Mouse (Mus musculus): ENCODE measurements around the gene Lrrc75b.

DNA sequence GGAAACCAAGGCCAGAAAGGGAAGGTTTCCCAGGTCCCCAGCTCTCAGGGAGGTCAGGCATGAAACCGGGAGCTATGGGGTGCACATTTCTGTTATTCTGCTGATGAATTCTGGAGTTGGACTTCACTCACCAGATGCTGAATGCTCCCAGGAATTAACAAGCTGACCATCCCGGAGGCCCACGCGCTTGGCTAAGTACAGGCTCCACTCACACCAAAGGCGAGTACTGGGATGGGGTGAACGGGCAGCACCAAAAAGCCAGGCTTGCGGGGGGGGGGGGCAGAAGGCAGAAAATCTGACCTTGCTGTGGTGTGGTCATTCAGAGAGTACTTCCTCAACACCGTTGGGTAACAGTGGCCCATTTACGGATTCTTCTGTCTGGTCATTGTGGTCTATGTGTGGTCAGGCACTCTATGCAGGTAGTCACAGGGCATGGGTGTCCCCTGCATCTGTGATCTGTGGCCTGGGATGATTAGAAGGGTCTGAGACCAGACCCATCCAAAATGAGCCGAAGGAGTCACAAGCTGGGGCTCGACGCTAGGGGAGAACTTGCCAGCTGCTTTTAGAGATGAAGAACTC lies 4.6 kb upstream of the Lrrc75b start:
- TF ChIP-seq CTCF (IDR thresholded peaks at IDR 0.05; ENCODE audit: control insufficient read depth, insufficient read depth, low read length) (no peak), POLR2A (IDR thresholded peaks at IDR 0.05; ENCODE audit: borderline replicate concordance, control insufficient read depth, low read depth, low read length) (no peak)
